Mouse (Mus musculus): ENCODE data around the gene Zdhhc17. TPM values are rescaled to one million over a fixed set of nuclear protein-coding genes. Genes with fewer than 3 reads are reported as not detected.

The Zdhhc17 gene
- total RNA-seq (2012; rRNA removed), result 6.7 and 8.0 TPM in 2 replicates
- 7.3 and 7.7 TPM in 2 replicates for total RNA-seq (2014; rRNA removed)
- 5.1 and 5.8 TPM in 2 replicates for polyA plus RNA-seq (2012; ENCODE audit: insufficient read length, low read depth)

GRCm38 (mm10) chr10:111009641-111010479 is at the start of gene Zdhhc17:
TSS of gene Zdhhc17 (minus strand) at chr10:111010140.
- Histone ChIP-seq H3K9ac (ENCODE audit: insufficient read depth, low read depth) (peak within 1 kb of the TSS; percentile 92), H3K4me2 (ENCODE audit: insufficient read depth, low read depth, poor library complexity, severe bottlenecking) (peak within 1 kb of the TSS; percentile 100), H3K27me3 (replicated peaks) (peaks cover 8% of the 10 kb centered on the region), H3K27ac (ENCODE audit: insufficient read depth, low read depth) (peak within 1 kb of the TSS; percentile 60), H3K9me3 (replicated peaks; ENCODE audit: low read length) (no peaks in the 10 kb centered on the region), H3K4me1 (ENCODE audit: control insufficient read depth in 1 of 2, insufficient read depth in 2 of 2) (peaks cover 2 to 20% of the 10 kb centered on the region in 2 experiments; a peak in 3 of 4 replicates), H3K79me2 (replicated peaks; ENCODE audit: control insufficient read depth, extremely low read depth, insufficient read depth, poor library complexity, severe bottlenecking) (peaks cover 11% of the 10 kb centered on the region; the same call in 1 of the 2 replicates), H3K4me3 (replicated peaks in 1 of 3; ENCODE audit: low read depth in 2 of 3, low read length in 2 of 3, poor library complexity in 1 of 3) (peak within 1 kb of the TSS; percentile 77 to 85 (median 82)), H3K36me3 (replicated peaks in 1 of 2; ENCODE audit: control insufficient read depth in 1 of 2, insufficient read depth in 1 of 2, low read length in 1 of 2) (peaks cover 0 to 4% of the 10 kb centered on the region in 2 experiments)
- DNase-seq (ENCODE audit: extremely low read depth), result peak; percentile 86
- in situ Hi-C loops (cut with MboI; ENCODE audit: low pct_ligation_motif_present, low pct_unique_long_range_greater_than_20kb, low sequenced_read_pairs), result no loop called here
- TF ChIP-seq MYC (IDR thresholded peaks at IDR 0.05; ENCODE audit: low read depth, low read length) (0 out of 2 replicates have a peak, but pooled peaks have one; percentile 22), PAX5 (IDR thresholded peaks at IDR 0.05; ENCODE audit: low read length) (no peak), NELFE (IDR thresholded peaks at IDR 0.05; ENCODE audit: low read depth, low read length) (peak; percentile 82), KAT2A (IDR thresholded peaks at IDR 0.05; ENCODE audit: insufficient replicate concordance, low read length) (peak; percentile 33; the same call in 1 of the 2 replicates), ZC3H11A (IDR thresholded peaks at IDR 0.05; ENCODE audit: low read depth, low read length) (no peak), ETS1 (conservative IDR thresholded peaks at IDR 0.05; ENCODE audit: low read depth, low read length) (no peak), SIN3A (IDR thresholded peaks at IDR 0.05; ENCODE audit: low read length) (no peak), TBP (conservative IDR thresholded peaks at IDR 0.05; ENCODE audit: low read depth, low read length) (peak; percentile 93), CHD2 (IDR thresholded peaks at IDR 0.05; ENCODE audit: low read length) (peak; percentile 73; the same call in 1 of the 2 replicates), ZKSCAN1 (IDR thresholded peaks at IDR 0.05; ENCODE audit: borderline replicate concordance, low read depth, low read length) (no peak), ELF1 (IDR thresholded peaks at IDR 0.05; ENCODE audit: low read depth, low read length) (peak; percentile 56), CHD1 (IDR thresholded peaks at IDR 0.05; ENCODE audit: low read depth, low read length) (peak; percentile 43; the same call in 1 of the 2 replicates), CTCF (conservative IDR thresholded peaks at IDR 0.05 in 1 of 2, IDR thresholded peaks at IDR 0.05 in 1 of 2; ENCODE audit: low read depth in 2 of 2, low read length in 2 of 2) (no peak), MAX (IDR thresholded peaks at IDR 0.05; ENCODE audit: low read length) (peak; percentile 63; the same call in 1 of the 2 replicates), POLR2AphosphoS2 (IDR thresholded peaks at IDR 0.05; ENCODE audit: low read depth, low read length) (no peak), TCF12 (IDR thresholded peaks at IDR 0.05; ENCODE audit: low read depth, low read length) (peak; percentile 91), NRF1 (IDR thresholded peaks at IDR 0.05; ENCODE audit: low read depth, low read length) (peak; percentile 88), RAD21 (IDR thresholded peaks at IDR 0.05; ENCODE audit: low read depth, low read length) (no peak), E2F4 (IDR thresholded peaks at IDR 0.05; ENCODE audit: insufficient replicate concordance, low read depth, low read length) (no peak), MAFK (IDR thresholded peaks at IDR 0.05; ENCODE audit: insufficient replicate concordance, low read length) (no peak), MXI1 (IDR thresholded peaks at IDR 0.05; ENCODE audit: low read depth, low read length) (0 out of 2 replicates have a peak, but pooled peaks have one; percentile 35), HCFC1 (IDR thresholded peaks at IDR 0.05; ENCODE audit: low read depth, low read length) (peak; percentile 71), MEF2A (IDR thresholded peaks at IDR 0.05; ENCODE audit: borderline replicate concordance, low read depth, low read length) (peak; percentile 48; the same call in 1 of the 2 replicates), USF2 (conservative IDR thresholded peaks at IDR 0.05; ENCODE audit: low read depth, low read length) (no peak), POLR2A (IDR thresholded peaks at IDR 0.05; ENCODE audit: low read depth, low read length) (peak; percentile 95), BHLHE40 (IDR thresholded peaks at IDR 0.05; ENCODE audit: low read depth, low read length) (no peak)
- dilution Hi-C loops (cut with MboI; ENCODE audit: extremely low pct_ligation_motif_present, extremely low pct_unique_long_range_greater_than_20kb, low sequenced_read_pairs), result no loop called here
